17 mouse cellular contexts compared by ENCODE assay signal in genomic region chr2:162182621-162183475, GRCm38 (mm10).
DNase-seq lines count a peak whose midpoint lies in the region; ATAC-seq and TF ChIP-seq lines count a peak whose summit lies in the region.
"Had no signal": no experiment of that assay in that cellular context is flagged by ENCODE, and none has a peak within 500 bp of the region (broad histone marks: within the 10 kb centered on the region; RNA-seq: fewer than 3 reads in every experiment).

No protein-coding gene starts in this region.

- TF ChIP-seq CTCF in forebrain, postnatal 0 days (IDR thresholded peaks at IDR 0.05; ENCODE audit: low read depth) = no peak
- TF ChIP-seq CTCF in midbrain, postnatal 0 days (IDR thresholded peaks at IDR 0.05) = peak; percentile 49
- no peak for TF ChIP-seq CTCF in lung, adult 2 months (IDR thresholded peaks at IDR 0.05; ENCODE audit: insufficient read depth, low read length)

- H3K9ac ChIP-seq in forebrain, postnatal 0 days = no peak overlapping the region
- H3K9ac ChIP-seq in forebrain, embryonic 11.5 days (ENCODE audit: low read length) = no peak overlapping the region
- H3K9ac ChIP-seq in midbrain, postnatal 0 days (replicated peaks; ENCODE audit: low read length, poor library complexity, severe bottlenecking) = no peak overlapping the region
- H3K9ac ChIP-seq in kidney, embryonic 16.5 days (replicated peaks; ENCODE audit: low read length) = no peak overlapping the region
- H3K9ac ChIP-seq: embryonic facial prominence, embryonic 13.5 days; forebrain, embryonic 15.5 days; neural tube, embryonic 15.5 days had no signal

- 64% methylated on average over 20 of the region's 20 CpGs for WGBS in forebrain, postnatal 0 days
- 73% methylated on average over 20 of the region's 20 CpGs for WGBS in forebrain, embryonic 11.5 days
- WGBS in midbrain, postnatal 0 days = 33% methylated on average over 20 of the region's 20 CpGs
- WGBS in lung, adult 2 months = 83% methylated on average over 20 of the region's 20 CpGs
- WGBS in kidney, embryonic 16.5 days = 80% methylated on average over 20 of the region's 20 CpGs

- peak; percentile 2 for DNase-seq in forebrain, postnatal 0 days
- no peak for DNase-seq in forebrain, embryonic 11.5 days (ENCODE audit: low spot score)
- peak; percentile 10 to 45 for DNase-seq in left cerebral cortex, adult 8-10 months (ENCODE audit: low spot score in 2 of 2)
- no peak for DNase-seq in left cerebral cortex, postnatal 4 days
- DNase-seq in brain, adult 2 months (ENCODE audit: low read depth, low spot score) = peak; percentile 72
- peak; percentile 64 for DNase-seq in midbrain, postnatal 0 days (ENCODE audit: low spot score)
- no peak for DNase-seq in lung, adult 2 months
- DNase-seq: adrenal gland, postnatal 14 days; B cell, adult 2 months; kidney, postnatal 25 days had no signal

- no peak overlapping the region for H3K4me2 ChIP-seq in forebrain, postnatal 0 days (ENCODE audit: low read depth)
- H3K4me2 ChIP-seq in forebrain, embryonic 11.5 days (ENCODE audit: low read depth, low read length, severe bottlenecking) = no peak overlapping the region
- peak overlapping the region; percentile 38 for H3K4me2 ChIP-seq in midbrain, postnatal 0 days (ENCODE audit: low read depth, low read length, poor library complexity, severe bottlenecking)
- no peak overlapping the region for H3K4me2 ChIP-seq in kidney, embryonic 16.5 days (replicated peaks; ENCODE audit: low read depth, low read length)
- H3K4me2 ChIP-seq: embryonic facial prominence, embryonic 13.5 days; forebrain, embryonic 15.5 days; liver, embryonic 11.5 days; neural tube, embryonic 15.5 days had no signal

- no peak overlapping the region for H3K27ac ChIP-seq in forebrain, postnatal 0 days (ENCODE audit: low read depth, low read length)
- H3K27ac ChIP-seq in forebrain, embryonic 11.5 days (ENCODE audit: low read depth, low read length) = no peak overlapping the region
- no peak overlapping the region for H3K27ac ChIP-seq in midbrain, postnatal 0 days (ENCODE audit: low read depth, low read length)
- H3K27ac ChIP-seq in kidney, embryonic 16.5 days (ENCODE audit: low read length) = no peak overlapping the region
- H3K27ac ChIP-seq: embryonic facial prominence, embryonic 13.5 days; forebrain, embryonic 15.5 days; neural tube, embryonic 15.5 days had no signal

- no peaks in the 10 kb centered on the region for H3K9me3 ChIP-seq in forebrain, postnatal 0 days (ENCODE audit: low read length)
- no peaks in the 10 kb centered on the region for H3K9me3 ChIP-seq in forebrain, embryonic 11.5 days (ENCODE audit: control insufficient read depth, low read length)
- H3K9me3 ChIP-seq in midbrain, postnatal 0 days (ENCODE audit: low read length) = no peaks in the 10 kb centered on the region
- no peaks in the 10 kb centered on the region for H3K9me3 ChIP-seq in kidney, embryonic 16.5 days (ENCODE audit: low read length)
- H3K9me3 ChIP-seq: embryonic facial prominence, embryonic 13.5 days; forebrain, embryonic 15.5 days; neural tube, embryonic 15.5 days had no signal

- H3K4me1 ChIP-seq in forebrain, postnatal 0 days (ENCODE audit: insufficient read depth) = no peaks in the 10 kb centered on the region
- H3K4me1 ChIP-seq in forebrain, embryonic 11.5 days (replicated peaks; ENCODE audit: control insufficient read depth, insufficient read depth, low read length) = no peaks in the 10 kb centered on the region
- H3K4me1 ChIP-seq in midbrain, postnatal 0 days (ENCODE audit: insufficient read depth, low read length) = peaks cover 4% of the 10 kb centered on the region; the same call in 1 of the 2 replicates
- H3K4me1 ChIP-seq in lung, adult 2 months (ENCODE audit: control insufficient read depth, insufficient read depth, low read length) = no peaks in the 10 kb centered on the region
- H3K4me1 ChIP-seq in kidney, embryonic 16.5 days (ENCODE audit: insufficient read depth, low read length) = no peaks in the 10 kb centered on the region
- H3K4me1 ChIP-seq: embryonic facial prominence, embryonic 13.5 days; forebrain, embryonic 15.5 days; neural tube, embryonic 15.5 days had no signal

- H3K4me3 ChIP-seq in forebrain, postnatal 0 days (ENCODE audit: low read depth, low read length) = no peak overlapping the region
- no peak overlapping the region for H3K4me3 ChIP-seq in forebrain, embryonic 11.5 days (ENCODE audit: low read depth, low read length)
- H3K4me3 ChIP-seq in midbrain, postnatal 0 days (ENCODE audit: low read depth, low read length) = peak overlapping the region; percentile 13; the same call in 1 of the 2 replicates
- no peak overlapping the region for H3K4me3 ChIP-seq in lung, adult 2 months (replicated peaks; ENCODE audit: extremely low read depth, low read depth, low read length)
- H3K4me3 ChIP-seq in kidney, embryonic 16.5 days (ENCODE audit: low read length) = no peak overlapping the region
- H3K4me3 ChIP-seq: embryonic facial prominence, embryonic 13.5 days; forebrain, embryonic 15.5 days; neural tube, embryonic 15.5 days had no signal

- no peak for ATAC-seq in forebrain, postnatal 0 days
- no peak for ATAC-seq in forebrain, embryonic 11.5 days (replicated peaks; ENCODE audit: low FRiP score)
- ATAC-seq in midbrain, postnatal 0 days (ENCODE audit: low FRiP score) = no peak
- no peak for ATAC-seq in kidney, embryonic 16.5 days (ENCODE audit: low FRiP score, low TSS enrichment)
- ATAC-seq: forebrain, embryonic 15.5 days; intestine, postnatal 0 days; lung, postnatal 0 days had no signal

- no peak for TF ChIP-seq POLR2A in lung, adult 2 months (IDR thresholded peaks at IDR 0.05; ENCODE audit: borderline replicate concordance, extremely low read depth, low read depth, low read length)

- H3K27me3 ChIP-seq in forebrain, postnatal 0 days (ENCODE audit: insufficient read depth, low read length) = no peaks in the 10 kb centered on the region
- no peaks in the 10 kb centered on the region for H3K27me3 ChIP-seq in forebrain, embryonic 11.5 days (ENCODE audit: control insufficient read depth, insufficient read depth, low read length)
- H3K27me3 ChIP-seq in midbrain, postnatal 0 days (ENCODE audit: insufficient read depth, low read length) = no peaks in the 10 kb centered on the region
- H3K27me3 ChIP-seq in kidney, embryonic 16.5 days (ENCODE audit: insufficient read depth, low read length) = no peaks in the 10 kb centered on the region
- H3K27me3 ChIP-seq: embryonic facial prominence, embryonic 13.5 days; forebrain, embryonic 15.5 days; neural tube, embryonic 15.5 days had no signal

- no peaks in the 10 kb centered on the region for H3K36me3 ChIP-seq in forebrain, postnatal 0 days (ENCODE audit: insufficient read depth)
- no peaks in the 10 kb centered on the region for H3K36me3 ChIP-seq in forebrain, embryonic 11.5 days (ENCODE audit: control insufficient read depth, insufficient read depth, low read length)
- H3K36me3 ChIP-seq in midbrain, postnatal 0 days (ENCODE audit: insufficient read depth, low read length) = no peaks in the 10 kb centered on the region
- no peaks in the 10 kb centered on the region for H3K36me3 ChIP-seq in kidney, embryonic 16.5 days (ENCODE audit: insufficient read depth, low read length)
- H3K36me3 ChIP-seq: embryonic facial prominence, embryonic 13.5 days; forebrain, embryonic 15.5 days; neural tube, embryonic 15.5 days had no signal

- intact Hi-C loops in left cerebral cortex, postnatal 4 days (cut with DNase I) = no loop called here

Comparison
In these comparisons a context has a peak if more than half of its experiments do, and no peak if none do; other contexts are left out.
1. DNase-seq: peak in forebrain, postnatal 0 days (single experiment), left cerebral cortex, adult 8-10 months (2 of 2), brain, adult 2 months (single experiment) and midbrain, postnatal 0 days (single experiment); none in forebrain, embryonic 11.5 days (single experiment), left cerebral cortex, postnatal 4 days (single experiment) and lung, adult 2 months (single experiment).